Comparison of ENCODE assay signal across 24 mouse cellular contexts in genomic region chr3:117122211-117122610, GRCm38 (mm10).
A peak's percentile ranks its signal among the peaks of the same experiment; 100 is the strongest.
DNase-seq lines count a peak whose midpoint lies in the region; ATAC-seq and TF ChIP-seq lines count a peak whose summit lies in the region.
"Had no signal": no experiment of that assay in that cellular context is flagged by ENCODE, and none has a peak within 500 bp of the region (broad histone marks: within the 10 kb centered on the region; RNA-seq: fewer than 3 reads in every experiment).

No protein-coding gene starts in this region.

- TF ChIP-seq CTCF in forebrain, postnatal 0 days (IDR thresholded peaks at IDR 0.05; ENCODE audit: low read depth) = no peak

- H3K27me3 ChIP-seq in forebrain, postnatal 0 days (ENCODE audit: insufficient read depth, low read length) = no peaks in the 10 kb centered on the region
- H3K27me3 ChIP-seq in forebrain, embryonic 11.5 days (ENCODE audit: control insufficient read depth, insufficient read depth, low read length) = no peaks in the 10 kb centered on the region
- H3K27me3 ChIP-seq: embryonic facial prominence, embryonic 12.5 days; forebrain, embryonic 13.5 days; heart, embryonic 15.5 days; hindbrain, embryonic 13.5 days; Patski had no signal

- 77% methylated on average over 3 of the region's 3 CpGs for WGBS in forebrain, postnatal 0 days
- WGBS in forebrain, embryonic 11.5 days = 91% methylated on average over 3 of the region's 3 CpGs

- no peak overlapping the region for H3K4me2 ChIP-seq in forebrain, postnatal 0 days (ENCODE audit: low read depth)
- no peak overlapping the region for H3K4me2 ChIP-seq in forebrain, embryonic 11.5 days (ENCODE audit: low read depth, low read length, severe bottlenecking)
- H3K4me2 ChIP-seq: embryonic facial prominence, embryonic 12.5 days; forebrain, embryonic 13.5 days; heart, embryonic 11.5 days; heart, embryonic 15.5 days; hindbrain, embryonic 13.5 days had no signal

- DNase-seq in forebrain, postnatal 0 days = peak; percentile 31
- DNase-seq in forebrain, embryonic 11.5 days (ENCODE audit: low spot score) = no peak
- peak; percentile 9 to 35 for DNase-seq in left cerebral cortex, adult 9 months (ENCODE audit: low spot score in 2 of 2)
- DNase-seq in left cerebral cortex, postnatal 4 days = no peak
- DNase-seq in right cerebral cortex, postnatal 10 days (ENCODE audit: low spot score in 2 of 2) = peak; percentile 33 to 53
- no peak for DNase-seq in right cerebral cortex, postnatal 14 days
- DNase-seq in layer of hippocampus, adult 9-10 months (ENCODE audit: low spot score) = no peak
- no peak for DNase-seq in kidney, postnatal 10 days
- DNase-seq: adrenal gland, adult 2 months; adrenal gland, postnatal 25 days; cerebellum, adult 11-12 months; cerebellum, adult 9-10 months; cerebellum, postnatal 25 days; gastrocnemius, postnatal 14 days; heart, adult 2 months; heart, postnatal 14 days had no signal

- no peaks in the 10 kb centered on the region for H3K4me1 ChIP-seq in forebrain, postnatal 0 days (ENCODE audit: insufficient read depth)
- no peaks in the 10 kb centered on the region for H3K4me1 ChIP-seq in forebrain, embryonic 11.5 days (replicated peaks; ENCODE audit: control insufficient read depth, insufficient read depth, low read length)
- H3K4me1 ChIP-seq: embryonic facial prominence, embryonic 12.5 days; forebrain, embryonic 13.5 days; heart, embryonic 15.5 days; hindbrain, embryonic 13.5 days had no signal

- intact Hi-C loops in left cerebral cortex, postnatal 4 days (cut with DNase I) = no loop called here

- H3K4me3 ChIP-seq in forebrain, postnatal 0 days (ENCODE audit: low read depth, low read length) = no peak overlapping the region
- H3K4me3 ChIP-seq in forebrain, embryonic 11.5 days (ENCODE audit: low read depth, low read length) = no peak overlapping the region
- H3K4me3 ChIP-seq: embryonic facial prominence, embryonic 12.5 days; forebrain, embryonic 13.5 days; heart, adult 2 months; heart, embryonic 15.5 days; hindbrain, embryonic 13.5 days had no signal

- H3K9ac ChIP-seq in forebrain, postnatal 0 days = no peak overlapping the region
- no peak overlapping the region for H3K9ac ChIP-seq in forebrain, embryonic 11.5 days (ENCODE audit: low read length)
- H3K9ac ChIP-seq: embryonic facial prominence, embryonic 12.5 days; forebrain, embryonic 13.5 days; heart, embryonic 15.5 days; hindbrain, embryonic 13.5 days had no signal

- H3K36me3 ChIP-seq in forebrain, postnatal 0 days (ENCODE audit: insufficient read depth) = no peaks in the 10 kb centered on the region
- H3K36me3 ChIP-seq in forebrain, embryonic 11.5 days (ENCODE audit: control insufficient read depth, insufficient read depth, low read length) = no peaks in the 10 kb centered on the region
- H3K36me3 ChIP-seq: embryonic facial prominence, embryonic 12.5 days; heart, embryonic 15.5 days; hindbrain, embryonic 13.5 days had no signal

- H3K9me3 ChIP-seq in forebrain, postnatal 0 days (ENCODE audit: low read length) = no peaks in the 10 kb centered on the region
- no peaks in the 10 kb centered on the region for H3K9me3 ChIP-seq in forebrain, embryonic 11.5 days (ENCODE audit: control insufficient read depth, low read length)
- H3K9me3 ChIP-seq: embryonic facial prominence, embryonic 12.5 days; forebrain, embryonic 13.5 days; heart, embryonic 15.5 days; hindbrain, embryonic 13.5 days had no signal

- no peak overlapping the region for H3K27ac ChIP-seq in forebrain, postnatal 0 days (ENCODE audit: low read depth, low read length)
- H3K27ac ChIP-seq in forebrain, embryonic 11.5 days (ENCODE audit: low read depth, low read length) = no peak overlapping the region
- H3K27ac ChIP-seq: embryonic facial prominence, embryonic 12.5 days; forebrain, embryonic 13.5 days; heart, adult 2 months; heart, embryonic 15.5 days; hindbrain, embryonic 13.5 days; hindbrain, postnatal 0 days had no signal

- ATAC-seq in forebrain, postnatal 0 days = peak; percentile 32
- ATAC-seq in forebrain, embryonic 11.5 days (replicated peaks; ENCODE audit: low FRiP score) = no peak
- ATAC-seq: activated CD4-positive, CD25-positive, alpha-beta regulatory T cell, adult 4 months; forebrain, embryonic 13.5 days; hindbrain, postnatal 0 days; Patski had no signal

Comparison
In these comparisons a context has a peak if more than half of its experiments do, and no peak if none do; other contexts are left out.
1. DNase-seq: peak in forebrain, postnatal 0 days (single experiment), left cerebral cortex, adult 9 months (2 of 2) and right cerebral cortex, postnatal 10 days (2 of 2); none in forebrain, embryonic 11.5 days (single experiment), left cerebral cortex, postnatal 4 days (single experiment), right cerebral cortex, postnatal 14 days (single experiment), layer of hippocampus, adult 9-10 months (single experiment) and kidney, postnatal 10 days (single experiment).